Mouse (Mus musculus) heart, embryonic 11.5 days (tissue): ENCODE results near the gene Dock7. TPM values are rescaled to one million over a fixed set of nuclear protein-coding genes. Genes with fewer than 3 reads are reported as not detected.

Experiments
- ATAC-seq: fragments of 200-750 bp; cut with Nextera tagmentation; replicated peaks from 2 replicates; pipeline ENCODE4 v1.8.0; 2017; ENCODE audit warnings: moderate library complexity; ENCODE audit not compliant: insufficient number of reproducible peaks, low FRiP score, low TSS enrichment
- H3K27ac ChIP-seq: fragments of 300-500 bp; sonication (generic); 2 replicates; pipeline ENCODE4 v1.5.1; 2014; ENCODE audit warnings: mild to moderate bottlenecking, low read depth, low read length
- H3K27me3 ChIP-seq: fragments of 300-500 bp; sonication (generic); 2 replicates; pipeline ENCODE4 v1.6.1; 2014; ENCODE audit warnings: mild to moderate bottlenecking, low read length, mixed read lengths; ENCODE audit not compliant: control insufficient read depth, insufficient read depth
- H3K36me3 ChIP-seq: fragments of 300-500 bp; sonication (generic); 2 replicates; pipeline ENCODE4 v1.6.1; 2014; ENCODE audit warnings: mild to moderate bottlenecking, low read length, moderate library complexity, mixed read lengths; ENCODE audit not compliant: control insufficient read depth, insufficient read depth
- H3K4me1 ChIP-seq: fragments of 300-500 bp; sonication (generic); 2 replicates; pipeline ENCODE4 v1.6.1; 2014; ENCODE audit warnings: low read length; ENCODE audit not compliant: control insufficient read depth, insufficient read depth
- H3K4me2 ChIP-seq: fragments of 300-500 bp; sonication (generic); 2 replicates; pipeline ENCODE4 v1.6.1; 2014; ENCODE audit warnings: mild to moderate bottlenecking, moderate library complexity
- H3K4me3 ChIP-seq: fragments of 300-500 bp; sonication (generic); 2 replicates; pipeline ENCODE4 v1.5.1; 2014; ENCODE audit warnings: low read depth, low read length
- H3K9ac ChIP-seq: fragments of 300-500 bp; sonication (generic); 2 replicates; pipeline ENCODE4 v1.6.1; 2014; ENCODE audit warnings: mild to moderate bottlenecking, low read depth, low read length, moderate library complexity
- H3K9me3 ChIP-seq: fragments of 300-500 bp; sonication (generic); replicated peaks from 2 replicates; pipeline ENCODE4 v1.6.1; 2016; ENCODE audit warnings: low read length; ENCODE audit not compliant: control insufficient read depth
- WGBS: fragments of 180-500 bp; shearing (Covaris S2); extraction: QIAGEN DNeasy Blood & Tissue Kit; methylation state at CpG from one replicate; pipeline ENCODE4 v1.1.7; 2014; ENCODE audit not compliant: insufficient replicate concordance; 5-methylcytosine and 5-hydroxymethylcytosine counted together
- polyA plus RNA-seq: library from polyadenylated mRNA; unstranded; fragments of >200 nt; fragmentation: Nextera tagmentation; extraction: Ambion mirVana; gene quantifications from 2 replicates; pipeline ENCODE4 v1.2.1, GENCODE M21; 2014

The Dock7 gene
- 41.6 and 47.6 TPM in 2 replicates for polyA plus RNA-seq

DNA sequence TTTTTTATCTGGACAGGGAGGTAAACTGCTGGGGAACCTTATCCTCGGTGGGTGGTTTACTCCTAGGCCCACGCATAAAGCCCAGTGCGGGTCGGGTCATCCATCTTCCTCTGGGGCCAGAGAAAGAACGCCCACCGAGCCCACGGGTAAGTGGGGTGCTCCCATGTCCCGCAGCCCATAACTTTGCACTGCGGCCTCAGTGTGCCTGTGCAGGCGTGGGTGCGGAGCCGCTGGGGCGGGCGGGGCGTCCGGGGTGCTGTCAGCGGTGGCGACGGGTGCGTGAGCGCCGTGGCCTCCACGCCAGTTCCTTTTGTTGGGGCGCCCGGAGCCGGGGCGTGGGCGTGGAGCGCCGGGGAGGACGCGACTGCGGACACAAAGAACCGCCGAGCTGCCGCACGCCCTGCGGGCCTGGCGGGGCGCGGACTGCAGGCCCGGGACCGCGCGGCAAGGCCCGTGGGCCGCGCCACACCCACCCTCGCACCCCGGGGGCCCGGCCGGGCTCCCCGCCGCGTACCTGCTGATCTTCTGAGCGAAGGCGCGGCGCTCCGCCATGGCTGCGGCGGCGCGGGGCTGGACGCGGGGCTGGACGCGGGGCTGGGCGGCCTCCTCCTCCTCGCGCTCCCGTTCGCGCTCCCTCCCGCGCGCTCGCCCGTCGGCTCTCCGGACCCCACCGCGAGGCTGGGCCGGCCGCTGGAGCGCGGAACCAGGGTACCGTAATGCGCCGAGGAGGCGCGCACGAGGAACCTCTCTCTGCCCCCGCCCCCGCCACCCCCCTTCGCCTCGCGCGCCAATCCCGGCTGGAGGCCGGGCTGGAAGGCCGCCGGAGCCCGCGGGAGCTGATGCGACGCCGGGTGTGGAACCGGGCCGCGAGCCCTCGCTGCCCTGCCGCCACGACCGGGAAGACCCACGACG, at the start of gene Dock7:
Gene Dock7 (minus strand): TSS at position 705 of the 912 bp plus-strand sequence.
- Histone ChIP-seq H3K4me1 (peaks cover 28% of the 10 kb centered on the region), H3K4me3 (peak within 1 kb of the TSS; percentile 97), H3K27ac (0 out of 2 replicates have a peak within 1 kb of the TSS, but pooled peaks have one; percentile 29), H3K27me3 (no peaks in the 10 kb centered on the region), H3K9ac (peak within 1 kb of the TSS; percentile 97), H3K4me2 (peak within 1 kb of the TSS; percentile 88), H3K9me3 (no peaks in the 10 kb centered on the region), H3K36me3 (no peaks in the 10 kb centered on the region)
- peak; percentile 91 for ATAC-seq
- WGBS: under 1% methylated on average over 63 of the region's 117 CpGs

DNA sequence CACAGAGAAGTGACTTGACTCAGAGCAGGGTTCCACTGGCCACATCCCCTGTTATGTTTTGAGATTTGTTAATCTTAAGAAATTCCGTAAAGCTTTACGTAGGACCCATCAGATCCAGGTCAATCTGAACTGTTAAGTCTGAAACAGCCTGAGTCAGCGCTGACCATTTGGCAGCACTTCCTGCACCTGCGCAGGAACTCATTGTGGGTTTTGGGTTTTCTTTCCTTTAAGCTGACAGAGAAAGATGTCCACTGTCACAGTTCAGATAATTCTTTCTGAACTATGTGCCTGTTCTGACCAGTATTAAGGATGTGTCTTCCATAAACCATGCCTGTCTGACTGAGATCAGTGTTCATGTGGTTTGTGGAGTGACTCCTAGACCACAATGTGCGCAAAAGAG, 48.2 kb upstream of the Dock7 start:
- 90% methylated on average over 5 of the region's 5 CpGs for WGBS
- H3K36me3 ChIP-seq: no peaks in the 10 kb centered on the region
- H3K9me3 ChIP-seq: no peaks in the 10 kb centered on the region
- no peaks in the 10 kb centered on the region for H3K4me1 ChIP-seq
- H3K9ac ChIP-seq: no peak overlapping the region
- no peak overlapping the region for H3K27ac ChIP-seq
- H3K4me3 ChIP-seq: no peak overlapping the region
- H3K27me3 ChIP-seq: no peaks in the 10 kb centered on the region
- no peak overlapping the region for H3K4me2 ChIP-seq
- no peak for ATAC-seq

DNA sequence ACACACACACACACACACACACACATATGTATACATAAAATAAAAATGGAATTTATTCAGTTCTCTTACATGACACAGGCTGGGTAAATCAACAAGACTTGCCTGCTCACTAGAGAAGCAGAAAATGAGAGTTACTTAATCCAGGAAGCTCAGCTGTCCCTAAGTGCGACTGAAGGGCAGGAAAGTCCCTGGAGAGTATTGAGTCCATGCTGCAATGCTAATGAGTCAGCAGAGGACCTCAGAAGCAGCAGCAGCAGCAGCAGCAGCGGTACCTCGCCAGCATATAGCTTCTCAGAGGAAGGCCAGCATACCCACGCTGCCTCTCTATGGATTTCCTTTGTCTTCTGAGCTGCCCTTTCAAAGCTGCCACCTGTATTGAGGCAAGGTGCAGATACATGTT, 42.8 kb upstream of the Dock7 start:
- ATAC-seq: no peak
- no peaks in the 10 kb centered on the region for H3K4me1 ChIP-seq
- H3K27me3 ChIP-seq: no peaks in the 10 kb centered on the region
- 20% methylated on average over 4 of the region's 4 CpGs for WGBS
- H3K36me3 ChIP-seq: no peaks in the 10 kb centered on the region
- H3K9me3 ChIP-seq: no peaks in the 10 kb centered on the region
- H3K4me2 ChIP-seq: no peak overlapping the region
- no peak overlapping the region for H3K27ac ChIP-seq
- no peak overlapping the region for H3K9ac ChIP-seq
- H3K4me3 ChIP-seq: no peak overlapping the region

DNA sequence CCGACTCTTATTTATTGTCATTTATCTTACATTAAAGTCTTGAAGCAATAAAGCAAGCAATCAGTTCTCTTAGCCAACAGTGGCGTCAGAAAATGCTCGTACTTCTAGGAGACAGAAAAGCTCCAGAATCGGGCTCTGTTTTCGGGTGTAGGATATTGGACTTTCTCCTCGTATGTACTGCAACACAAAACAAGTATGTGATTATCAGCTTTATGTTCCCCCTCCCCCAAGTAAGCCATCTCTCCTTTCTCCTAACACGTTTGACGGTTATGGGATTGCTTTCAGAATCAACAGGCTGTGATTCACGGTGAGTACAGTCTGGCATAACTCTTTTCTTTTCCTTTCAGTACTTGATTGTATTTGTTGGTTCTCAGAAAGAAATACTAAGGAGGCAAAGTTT, 42.3 kb upstream of the Dock7 start:
- no peak overlapping the region for H3K4me3 ChIP-seq

DNA sequence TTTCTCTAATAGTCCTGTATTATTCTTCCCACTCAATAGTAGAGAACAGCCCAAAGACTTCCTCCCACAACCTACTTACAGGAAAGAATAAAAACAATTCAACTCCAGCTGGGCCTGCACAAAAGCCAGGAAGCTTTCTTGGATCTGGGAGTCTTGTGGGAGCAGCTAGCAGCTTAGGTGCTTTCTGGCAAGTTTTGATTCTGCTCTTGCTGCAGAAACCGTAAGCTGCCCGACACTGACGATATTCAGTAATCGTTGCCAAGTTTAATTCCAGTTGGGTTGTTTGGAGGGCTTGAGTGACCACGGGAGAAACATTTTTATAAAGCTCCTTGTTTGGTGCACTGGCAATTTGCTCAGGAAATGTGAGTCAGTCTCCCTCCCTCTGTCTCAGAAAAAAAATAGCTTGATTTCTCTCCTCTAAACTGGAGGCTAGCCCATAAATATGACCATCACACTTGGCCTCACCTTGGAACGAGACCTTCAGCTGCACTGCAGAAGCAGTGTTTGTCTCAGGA, 40.8 kb upstream of the Dock7 start:
- no peaks in the 10 kb centered on the region for H3K9me3 ChIP-seq
- no peaks in the 10 kb centered on the region for H3K4me1 ChIP-seq
- no peak overlapping the region for H3K27ac ChIP-seq
- H3K27me3 ChIP-seq: no peaks in the 10 kb centered on the region
- no peak overlapping the region for H3K9ac ChIP-seq
- no peaks in the 10 kb centered on the region for H3K36me3 ChIP-seq
- H3K4me2 ChIP-seq: no peak overlapping the region
- 27% methylated on average over 6 of the region's 6 CpGs for WGBS
- ATAC-seq: no peak
- no peak overlapping the region for H3K4me3 ChIP-seq

More for the DNA sequence above, 42.3 kb upstream of the Dock7 start:
- Histone ChIP-seq H3K27ac (no peak overlapping the region), H3K36me3 (no peaks in the 10 kb centered on the region), H3K4me1 (no peaks in the 10 kb centered on the region), H3K27me3 (no peaks in the 10 kb centered on the region), H3K4me2 (no peak overlapping the region), H3K9me3 (no peaks in the 10 kb centered on the region), H3K9ac (no peak overlapping the region)
- 53% methylated on average over 9 of the region's 9 CpGs for WGBS
- no peak for ATAC-seq

DNA sequence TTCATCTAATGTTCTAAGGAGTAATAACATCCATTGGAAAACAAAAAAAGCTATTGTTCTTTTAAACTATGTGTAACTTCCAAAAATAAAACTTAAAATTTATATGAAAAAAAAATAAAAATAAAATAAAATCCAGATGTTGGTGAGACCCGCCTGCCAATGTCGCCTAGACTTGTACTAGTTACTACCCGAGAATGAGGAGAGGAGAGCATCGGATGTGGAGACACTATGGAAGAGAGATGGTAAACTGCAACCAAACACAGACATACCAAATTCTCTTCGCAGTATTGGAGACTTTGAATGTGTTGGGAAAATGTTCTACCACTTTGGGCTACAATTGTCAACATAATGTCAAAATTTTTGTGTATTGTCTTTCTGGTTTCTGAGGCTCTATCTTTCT, 40.2 kb upstream of the Dock7 start:
- Histone ChIP-seq H3K27ac (no peak overlapping the region), H3K4me1 (no peaks in the 10 kb centered on the region), H3K9ac (no peak overlapping the region), H3K4me2 (no peak overlapping the region), H3K4me3 (no peak overlapping the region), H3K27me3 (no peaks in the 10 kb centered on the region), H3K36me3 (no peaks in the 10 kb centered on the region), H3K9me3 (no peaks in the 10 kb centered on the region)
- WGBS: 61% methylated on average over 5 of the region's 5 CpGs
- no peak for ATAC-seq

DNA sequence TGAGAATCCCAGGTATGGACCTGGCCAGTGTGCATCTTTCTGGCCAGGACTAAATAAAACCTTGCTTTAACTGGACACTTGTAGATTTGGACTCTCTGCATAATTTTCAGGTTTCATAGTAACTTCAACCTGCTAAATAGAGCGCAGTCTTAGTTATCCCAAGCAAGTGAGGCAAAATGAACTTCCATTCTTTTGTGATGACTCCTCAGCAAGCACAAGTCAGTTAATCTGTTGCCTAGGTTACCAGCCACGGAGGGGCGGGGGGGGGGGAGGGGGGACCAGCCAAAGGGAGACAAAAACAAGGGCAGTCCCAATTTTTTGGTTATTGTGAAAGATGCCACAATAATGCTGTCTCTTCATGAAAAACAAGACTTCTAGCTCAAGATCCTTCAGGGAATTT, 39.7 kb upstream of the Dock7 start:
- ATAC-seq: no peak
- Histone ChIP-seq H3K27me3 (no peaks in the 10 kb centered on the region), H3K36me3 (no peaks in the 10 kb centered on the region), H3K4me3 (no peak overlapping the region), H3K9ac (no peak overlapping the region), H3K4me2 (no peak overlapping the region), H3K9me3 (no peaks in the 10 kb centered on the region), H3K4me1 (no peaks in the 10 kb centered on the region), H3K27ac (no peak overlapping the region)
- WGBS: 23% methylated on average over 3 of the region's 3 CpGs

DNA sequence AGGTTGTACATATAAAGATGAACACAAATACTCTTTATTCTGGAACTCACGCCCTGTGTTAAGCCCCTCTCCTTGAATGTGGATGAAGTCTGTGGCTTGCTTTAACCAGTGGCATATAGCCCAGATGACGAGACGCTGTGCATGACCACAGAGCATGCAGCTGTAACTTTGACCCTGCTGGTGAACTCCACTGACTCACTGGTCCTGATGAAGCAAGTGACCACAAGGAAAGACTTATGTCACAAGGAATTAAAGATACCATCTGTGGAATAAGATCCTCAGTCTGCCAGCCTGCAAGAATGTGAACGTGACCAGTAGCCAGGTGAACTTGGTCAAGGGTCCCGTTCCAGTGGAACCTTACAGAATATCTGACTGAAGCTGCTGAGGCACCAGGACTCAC, 37.8 kb upstream of the Dock7 start:
- Histone ChIP-seq H3K4me2 (no peak overlapping the region), H3K4me1 (no peaks in the 10 kb centered on the region), H3K27ac (no peak overlapping the region), H3K36me3 (no peaks in the 10 kb centered on the region), H3K9me3 (no peaks in the 10 kb centered on the region), H3K4me3 (no peak overlapping the region), H3K9ac (no peak overlapping the region), H3K27me3 (no peaks in the 10 kb centered on the region)
- 85% methylated on average over 5 of the region's 5 CpGs for WGBS
- no peak for ATAC-seq
